Mouse (Mus musculus): Measurements from ENCODE around the gene Wbp11.
A peak's percentile ranks its signal among the peaks of the same experiment; 100 is the strongest.

Wbp11 gene

DNA sequence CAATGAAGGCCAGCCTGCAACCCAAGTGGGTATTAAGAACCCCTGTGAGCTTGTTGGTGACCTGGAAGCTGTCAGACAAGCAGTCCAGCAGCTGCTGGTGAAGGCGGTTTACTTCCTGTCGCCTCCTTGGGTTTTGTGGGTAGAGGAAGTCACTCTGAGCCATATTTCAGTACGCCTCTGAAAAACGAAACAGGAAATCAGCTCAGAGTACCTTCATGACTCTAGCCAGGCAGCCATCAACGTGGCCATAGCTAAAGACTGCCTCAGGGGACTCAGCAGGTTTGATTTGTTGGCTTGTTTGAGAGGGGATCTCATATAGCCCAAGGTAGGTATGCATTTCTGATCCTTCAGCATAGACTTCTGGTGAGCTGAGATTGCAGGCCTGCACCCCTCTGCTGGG is 3.7 kb upstream of the Wbp11 start:
- no peak for DNase-seq

DNA sequence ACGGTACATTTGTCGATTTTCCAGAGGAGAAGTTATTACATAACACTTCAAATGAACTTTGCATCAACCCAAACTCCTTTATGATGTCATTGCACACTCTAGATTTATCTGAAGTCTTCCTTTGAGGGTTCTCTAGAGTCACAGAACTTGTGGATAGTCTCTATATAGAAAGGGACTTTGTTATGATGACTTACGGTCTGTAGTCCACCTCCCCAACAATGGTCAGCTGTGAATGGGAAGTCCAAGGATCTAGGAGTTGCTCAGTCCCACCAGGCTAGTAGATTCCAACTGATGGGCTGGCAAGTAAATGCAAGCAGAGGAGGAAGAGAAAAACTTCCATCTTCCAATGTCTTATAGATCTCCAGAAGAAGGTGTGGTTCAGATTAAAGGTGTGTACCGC is 648 bp upstream of the Wbp11 start:
- DNase-seq: no peak

DNA sequence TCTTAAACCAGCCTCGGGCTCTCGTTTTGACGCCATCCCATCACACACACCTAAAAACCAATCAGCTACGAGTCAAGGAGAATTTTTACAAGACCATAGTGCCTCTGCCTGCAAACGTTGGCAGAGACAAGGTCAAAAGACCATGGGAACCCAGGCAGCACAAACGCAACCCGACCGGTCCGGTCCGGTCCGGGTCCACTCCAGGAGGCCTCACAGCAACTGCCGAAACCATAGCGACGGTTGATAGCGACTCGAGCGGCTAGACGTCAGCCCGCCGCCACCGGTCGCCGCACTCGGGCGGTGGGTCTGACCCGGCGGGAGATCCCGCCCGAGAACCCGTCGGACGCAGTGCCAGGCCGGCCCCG is 535 bp downstream of the Wbp11 start, which contains the start of gene BC049715:
TSS of gene BC049715 (plus strand) at position 111 of the 365 bp plus-strand sequence.
- peak; percentile 19 for DNase-seq

DNA sequence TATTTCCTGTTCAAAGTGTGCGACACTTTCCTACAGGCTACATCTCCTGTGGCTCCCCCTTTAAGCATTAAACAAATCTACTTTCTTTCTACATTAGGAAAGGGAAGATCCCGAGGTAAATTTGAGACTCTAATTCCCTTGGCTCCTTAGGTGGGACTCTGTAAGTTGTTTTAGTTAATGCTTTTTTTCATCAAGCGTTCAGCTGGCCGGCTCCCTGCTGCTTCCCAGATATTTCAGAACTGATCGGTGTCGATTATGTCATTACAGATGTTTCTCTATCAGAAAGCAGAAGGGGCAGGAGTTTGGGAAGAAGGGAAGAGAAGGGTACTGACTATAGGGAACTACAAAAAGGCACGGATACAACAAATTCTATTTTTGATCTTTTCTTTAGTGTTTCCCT is 917 bp downstream of the Wbp11 start:
- DNase-seq: no peak

DNA sequence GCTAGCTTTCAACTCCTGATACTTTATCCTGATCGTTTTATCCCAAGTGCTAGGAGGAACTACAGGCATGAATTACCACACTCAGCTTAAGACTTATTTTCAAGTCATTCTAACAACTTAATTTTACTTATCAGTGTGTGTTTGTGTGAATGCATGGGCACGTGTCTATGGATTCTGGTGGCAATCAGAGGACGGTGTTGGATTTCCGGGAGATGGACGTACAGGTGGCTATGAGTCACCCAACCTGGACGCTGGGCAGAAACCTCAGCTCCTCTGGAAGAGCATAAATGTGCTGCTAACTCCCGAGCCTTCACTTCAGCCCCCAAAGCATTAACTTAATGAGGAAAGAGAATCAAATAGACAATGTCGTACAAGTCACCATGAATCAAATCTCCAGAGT is 3.0 kb downstream of the Wbp11 start:
- no peak for DNase-seq

DNA sequence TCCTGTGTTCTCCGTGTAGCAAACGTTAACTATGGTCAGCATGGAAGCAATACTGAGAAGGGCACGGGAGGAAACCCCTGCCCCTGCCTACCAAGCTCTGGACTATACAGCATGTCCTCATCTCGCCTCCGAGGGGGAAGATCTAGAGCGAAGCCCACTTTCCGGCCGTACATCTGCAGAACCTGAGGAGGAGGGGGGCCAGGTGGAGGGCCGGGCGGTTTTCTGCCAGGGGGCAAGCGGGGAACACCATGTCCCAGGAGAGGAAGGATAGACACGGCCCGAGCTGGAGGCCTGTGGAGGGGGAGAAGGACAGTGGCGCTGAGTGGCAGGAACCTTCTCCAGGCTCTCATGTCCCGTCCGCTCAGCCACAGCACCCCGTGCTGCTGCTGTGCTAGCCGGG is 6.9 kb downstream of the Wbp11 start:
- DNase-seq: no peak

DNA sequence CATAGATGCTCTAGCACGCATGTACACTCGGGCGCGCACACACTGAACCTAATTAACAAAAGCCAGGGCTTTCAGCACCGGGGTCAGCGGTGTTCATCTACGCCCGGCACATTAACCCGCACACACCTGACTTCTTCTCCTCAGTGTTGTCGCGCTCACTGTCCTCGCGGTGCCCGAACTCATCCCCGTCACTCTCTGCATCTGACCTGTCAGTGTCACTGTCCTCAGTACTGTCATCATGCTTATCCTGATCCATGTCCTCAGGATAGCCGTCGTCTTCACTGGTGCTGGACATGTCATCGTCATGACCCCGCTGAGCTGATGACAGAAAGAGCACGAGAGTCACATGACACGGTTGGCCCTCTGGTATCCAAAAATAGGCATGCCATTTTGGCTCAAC is 7.7 kb downstream of the Wbp11 start:
- no peak for DNase-seq

DNA sequence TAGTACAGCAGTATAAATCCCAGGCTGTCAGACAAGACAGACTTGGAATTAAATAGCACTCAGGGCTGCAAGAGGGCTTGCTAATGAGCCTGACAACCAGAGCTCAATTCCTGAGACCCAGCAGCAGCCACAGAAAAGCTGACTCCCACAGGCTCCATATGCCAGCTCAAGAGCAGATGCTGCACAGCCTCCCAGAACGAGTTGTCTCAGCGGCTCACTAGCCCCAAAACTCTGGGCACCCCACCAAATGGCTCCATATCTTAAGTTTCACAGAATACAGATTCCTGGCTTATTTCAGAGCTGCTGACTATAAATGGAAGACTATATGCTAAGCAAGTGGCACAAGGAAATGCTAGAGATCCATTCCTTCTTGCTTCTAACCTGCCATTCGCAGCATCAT is 10.5 kb downstream of the Wbp11 start:
- no peak for DNase-seq

DNA sequence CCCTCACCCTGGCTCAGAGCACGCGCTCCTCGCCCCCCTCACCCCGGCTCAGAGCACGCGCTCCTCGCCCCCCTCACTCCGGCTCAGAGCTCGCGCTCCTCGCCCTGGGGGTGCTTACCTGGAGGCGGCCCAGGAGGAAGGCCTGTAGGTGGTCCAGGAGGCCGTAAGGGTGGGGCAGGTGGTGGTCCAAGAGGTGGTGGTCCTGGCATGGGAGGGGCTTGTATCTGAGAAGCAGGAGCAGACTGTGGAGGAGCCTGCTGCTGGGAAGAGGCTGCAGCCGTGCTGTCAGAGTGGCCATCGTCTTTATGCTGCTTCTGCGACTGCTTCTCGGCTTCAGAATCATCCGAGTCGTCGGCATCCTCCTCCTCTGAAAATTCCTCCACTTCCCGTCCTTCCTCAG is 11.2 kb downstream of the Wbp11 start:
- DNase-seq: no peak

DNA sequence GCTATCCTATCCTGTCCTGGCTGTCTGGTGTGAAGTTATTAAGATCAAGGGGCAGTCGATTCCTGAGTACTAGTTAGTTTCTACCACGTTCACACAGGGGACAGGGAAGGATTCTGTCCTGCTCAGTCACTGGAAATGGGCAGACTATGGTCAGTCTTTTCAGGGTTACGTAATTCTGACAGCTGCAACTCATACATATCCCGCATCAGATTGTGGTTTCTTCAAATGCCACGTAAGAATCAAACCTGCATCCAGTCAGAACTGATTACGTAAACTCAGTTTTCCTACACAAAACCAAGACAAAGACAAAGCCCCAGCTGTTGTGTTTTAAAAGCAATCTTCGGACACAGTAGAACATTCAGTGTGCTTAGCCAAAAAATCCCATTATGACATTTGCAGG is 12.7 kb downstream of the Wbp11 start:
- DNase-seq: no peak

DNA sequence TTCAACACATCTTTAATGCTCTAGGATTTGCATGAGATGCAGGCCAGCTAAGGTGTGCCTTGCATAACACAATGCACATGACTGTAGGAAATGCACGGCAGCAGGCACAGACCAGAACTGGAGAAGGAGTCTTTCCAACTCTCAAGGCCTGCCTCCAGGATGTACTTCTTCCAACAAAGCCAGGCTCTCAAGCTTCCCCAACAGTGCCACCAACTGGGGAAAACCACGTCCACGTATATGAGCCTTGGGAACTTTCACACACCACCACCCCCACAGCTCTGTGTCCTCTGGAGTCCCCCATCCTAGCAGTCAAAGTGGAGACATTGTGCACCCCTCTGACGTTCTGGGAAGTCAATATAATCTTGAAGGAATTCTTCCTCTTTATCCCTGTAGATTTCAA is 14.9 kb downstream of the Wbp11 start:
- peak; percentile 36 for DNase-seq

DNA sequence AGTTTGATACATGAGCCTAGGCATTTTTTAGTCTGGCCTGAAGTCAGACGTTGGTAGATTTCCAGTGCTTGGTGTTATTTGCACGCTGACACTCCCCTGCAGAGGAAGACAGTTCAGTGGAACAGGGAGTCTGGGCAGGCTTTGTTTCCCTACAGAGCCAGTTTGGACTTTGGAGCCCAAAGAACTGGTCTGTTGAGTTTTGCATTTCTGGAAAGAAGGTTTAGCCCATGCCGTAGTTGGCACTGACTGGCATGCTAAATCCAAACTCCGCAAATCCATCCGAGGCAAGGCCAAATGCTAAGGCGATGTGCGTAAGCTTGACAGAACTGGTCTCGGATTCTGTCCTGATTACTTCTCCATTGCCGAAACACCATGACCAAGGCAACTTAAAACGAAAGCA is 16.8 kb downstream of the Wbp11 start:
- DNase-seq: no peak

DNA sequence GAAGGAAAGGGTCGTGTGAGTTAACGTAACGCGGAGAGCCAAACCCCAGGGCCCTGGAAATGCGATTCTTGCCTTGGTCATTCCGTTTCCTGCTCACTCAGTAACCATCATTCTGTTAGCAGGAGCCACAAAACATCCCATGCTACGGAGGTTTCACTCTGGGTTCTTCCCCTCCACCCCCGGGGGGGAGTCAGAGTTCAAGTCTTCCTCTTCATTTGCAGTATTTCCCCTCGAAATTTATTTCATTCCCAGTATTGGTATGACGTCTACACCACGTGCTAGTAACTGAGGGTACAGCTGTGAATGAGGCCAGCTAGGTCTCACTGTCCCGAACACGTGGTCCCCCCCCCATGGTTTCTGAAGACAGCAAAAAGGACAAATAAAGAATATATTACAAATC is 18.4 kb downstream of the Wbp11 start:
- no peak for DNase-seq

DNA sequence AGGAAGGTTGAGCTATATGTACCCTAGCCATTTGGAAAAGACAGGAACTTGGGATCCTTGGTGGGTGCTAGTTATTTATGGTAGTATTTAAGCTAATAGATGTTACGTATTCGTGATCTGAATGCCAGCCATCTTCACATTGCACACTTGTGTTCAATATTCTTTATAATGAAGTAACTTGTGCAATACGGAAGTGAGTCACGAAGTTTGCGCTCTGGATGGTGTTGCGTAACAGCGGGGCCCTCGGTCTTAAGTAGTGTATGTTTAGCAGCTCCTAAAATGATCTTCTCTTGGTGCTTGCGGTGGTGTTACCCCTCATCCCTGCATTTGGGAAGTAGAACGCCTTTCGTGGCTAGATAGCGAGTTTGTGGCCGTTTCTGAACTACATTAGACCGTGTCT is 19.0 kb downstream of the Wbp11 start:
- DNase-seq: peak; percentile 73

DNA sequence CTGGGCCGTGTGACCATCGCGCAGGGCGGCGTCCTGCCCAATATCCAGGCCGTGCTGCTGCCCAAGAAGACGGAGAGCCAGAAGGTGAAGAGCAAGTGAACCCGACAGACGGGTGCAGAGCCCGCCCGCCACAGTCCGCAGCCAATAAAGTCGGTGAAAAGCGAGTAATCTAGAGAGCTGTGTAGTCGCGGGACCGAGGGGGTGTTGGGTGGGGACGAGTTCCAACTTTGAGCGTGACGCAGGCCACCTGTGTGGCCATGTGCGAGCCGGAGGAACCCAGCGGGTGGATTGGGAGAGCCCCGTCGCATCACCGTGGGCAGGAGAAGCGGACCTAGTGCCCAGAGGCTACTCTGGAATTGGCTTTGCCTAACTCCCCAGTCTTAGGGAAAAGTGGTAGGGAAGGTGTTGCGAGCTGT is 19.4 kb downstream of the Wbp11 start:
- DNase-seq: peak; percentile 34

DNA sequence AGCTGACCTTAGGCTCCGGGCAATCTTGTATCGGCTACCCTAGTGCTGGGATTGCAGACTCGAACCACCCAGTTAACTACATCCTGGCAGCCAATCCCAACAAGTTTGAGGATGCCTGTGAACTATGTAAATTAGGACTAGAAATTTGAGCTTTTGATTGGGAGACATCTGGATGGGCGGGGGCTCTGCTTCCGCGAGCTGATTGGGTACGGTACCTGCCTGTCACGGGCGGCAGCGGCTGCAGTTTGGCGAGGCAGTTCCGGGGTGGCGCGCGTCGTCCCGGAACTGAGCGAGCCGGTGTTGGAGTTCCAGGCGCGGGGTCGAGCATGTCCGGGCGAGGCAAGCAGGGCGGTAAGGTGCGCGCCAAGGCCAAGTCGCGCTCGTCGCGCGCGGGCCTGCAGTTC is 20.0 kb downstream of the Wbp11 start, which contains the start of gene H2afj:
TSS of gene H2afj (plus strand) at position 231 of the 404 bp plus-strand sequence.
- DNase-seq: peak; percentile 98

DNA sequence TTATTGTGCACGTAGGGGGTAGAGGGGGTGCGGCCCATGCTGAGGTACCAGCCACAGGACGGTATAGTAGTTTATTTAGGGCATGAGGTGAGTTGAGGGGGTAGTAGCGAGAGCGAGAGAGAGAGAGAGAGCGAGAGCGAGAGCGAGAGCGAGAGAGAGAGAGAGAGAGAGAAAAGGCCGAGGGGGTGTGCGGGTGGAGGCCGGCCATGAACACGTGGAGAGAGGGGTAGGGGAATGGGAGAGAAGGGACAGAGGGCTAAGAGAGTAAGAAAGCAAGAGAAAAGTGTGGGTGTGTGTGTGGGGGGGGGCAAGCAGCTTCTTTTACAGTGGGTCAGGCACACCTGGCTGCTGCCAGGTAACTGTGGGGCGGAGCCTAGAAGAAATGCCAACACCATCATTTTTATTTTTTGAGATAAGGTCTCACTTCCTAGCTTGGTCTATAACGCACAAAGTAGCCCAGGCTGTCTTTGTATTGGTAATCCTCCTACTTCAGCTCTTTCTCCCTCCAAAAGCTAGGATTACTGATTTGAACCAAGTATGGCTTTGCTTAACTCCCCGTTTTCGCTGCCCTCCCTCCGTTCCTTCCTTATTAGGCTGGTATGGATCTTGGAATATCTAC is 20.5 kb downstream of the Wbp11 start:
- DNase-seq: no peak

DNA sequence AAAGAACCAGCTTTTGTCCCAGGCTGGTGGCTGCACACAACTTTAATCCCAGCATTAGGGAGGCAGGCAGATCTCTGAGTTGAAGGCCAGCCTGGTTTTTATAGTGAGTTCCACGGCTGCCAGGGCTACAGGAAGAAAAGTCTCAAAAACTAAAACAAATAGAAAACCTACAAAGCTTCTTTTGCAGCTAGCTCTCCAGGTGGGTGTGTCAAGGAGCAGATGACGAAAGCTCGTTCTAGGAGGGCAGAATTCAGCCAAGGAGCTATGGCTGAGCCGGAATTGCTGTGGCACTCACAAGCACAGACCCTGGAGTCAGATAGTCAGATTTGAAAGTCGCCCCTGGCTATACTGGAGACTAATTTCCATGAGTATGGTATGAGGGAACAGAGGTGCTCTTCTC is 21.2 kb downstream of the Wbp11 start:
- peak; percentile 49 for DNase-seq

DNA sequence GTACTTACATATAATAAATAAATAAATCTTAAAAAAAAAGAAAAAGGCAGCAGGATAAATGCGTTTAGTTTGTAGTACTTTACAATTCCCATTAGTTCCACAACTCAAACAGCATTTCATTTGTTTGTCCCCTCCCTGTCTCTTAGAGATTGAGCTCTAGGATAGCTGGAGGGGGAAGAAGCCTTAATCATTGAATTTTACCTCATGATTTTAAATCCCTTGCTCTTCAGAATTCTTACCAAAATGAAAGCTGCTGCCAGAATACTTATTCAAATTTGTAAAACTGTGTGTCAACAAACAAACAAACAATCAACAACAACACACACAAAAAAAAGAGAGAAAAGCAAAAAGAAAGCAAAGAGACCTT is 22.6 kb downstream of the Wbp11 start:
- no peak for DNase-seq

DNA sequence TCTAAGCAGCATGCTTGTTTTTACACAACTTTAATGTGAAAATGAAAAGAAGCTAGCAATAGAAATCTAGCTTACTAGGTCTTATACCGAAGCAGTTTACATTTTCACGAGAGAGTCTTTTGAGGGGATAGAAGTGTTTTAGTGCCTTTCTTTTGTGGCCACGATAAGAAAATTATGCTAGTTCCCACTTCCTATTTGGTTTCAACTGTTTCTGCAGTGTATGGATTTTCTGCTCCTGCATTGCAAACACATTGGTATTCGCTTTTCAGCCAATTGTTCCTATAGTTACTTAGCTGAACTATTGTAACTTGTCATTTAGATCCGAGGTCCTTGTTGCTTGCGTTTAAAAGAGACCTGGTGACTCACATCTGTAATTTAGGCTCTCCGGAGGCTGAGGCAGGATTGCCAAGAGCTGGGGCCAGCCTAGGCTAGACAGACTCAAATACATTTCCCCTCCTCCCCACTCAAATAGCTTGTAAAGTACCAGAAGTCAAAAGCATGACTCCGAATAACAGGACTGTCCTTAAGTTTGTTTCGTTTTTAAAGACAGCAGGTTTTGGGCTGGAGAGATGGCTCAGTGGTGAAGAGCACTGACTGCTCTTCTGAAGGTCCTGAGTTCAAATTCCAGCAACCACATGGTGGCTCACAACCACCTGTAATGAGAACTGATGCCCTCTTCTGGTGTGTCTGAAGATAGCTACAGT is 23.2 kb downstream of the Wbp11 start:
- no peak for DNase-seq

DNA sequence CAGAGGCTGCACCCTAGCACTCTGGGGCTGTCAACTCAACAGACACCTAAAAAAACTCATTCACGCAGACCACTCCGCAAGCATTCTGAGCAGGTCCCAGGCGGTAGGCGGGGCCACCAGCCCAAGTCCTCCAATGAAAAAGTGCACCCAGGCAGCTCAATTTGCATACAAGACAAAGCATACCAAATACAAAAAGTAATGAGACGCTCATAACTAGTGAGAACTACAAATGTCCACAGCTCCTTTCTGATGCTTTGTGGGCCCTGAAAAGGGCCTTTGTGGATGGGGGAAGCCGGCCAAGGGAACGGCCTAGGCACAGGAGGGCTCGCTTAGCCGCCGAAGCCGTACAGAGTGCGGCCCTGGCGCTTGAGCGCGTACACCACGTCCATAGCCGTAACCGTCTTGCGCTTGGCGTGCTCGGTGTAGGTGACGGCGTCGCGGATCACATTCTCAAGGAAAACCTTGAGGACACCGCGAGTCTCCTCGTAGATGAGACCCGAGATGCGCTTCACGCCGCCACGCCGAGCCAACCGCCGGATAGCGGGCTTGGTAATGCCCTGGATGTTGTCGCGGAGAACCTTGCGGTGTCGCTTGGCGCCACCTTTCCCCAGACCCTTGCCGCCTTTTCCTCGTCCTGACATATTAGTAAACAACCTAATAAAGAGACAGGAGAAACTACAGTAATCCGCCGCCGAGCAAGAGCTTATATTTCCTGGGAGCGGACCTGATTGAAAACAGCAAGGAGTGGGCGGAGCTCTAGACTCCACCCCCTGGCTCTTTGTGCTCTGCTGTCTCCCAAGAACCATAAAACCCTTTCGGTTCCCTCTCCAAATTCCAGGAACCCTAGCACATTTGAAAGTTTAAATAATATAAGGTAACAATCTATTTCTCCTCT is 24.0 kb downstream of the Wbp11 start, which contains the start of gene Hist4h4:
TSS of gene Hist4h4 (minus strand) at position 677 of the 895 bp plus-strand sequence.
- peak; percentile 98 for DNase-seq

DNA sequence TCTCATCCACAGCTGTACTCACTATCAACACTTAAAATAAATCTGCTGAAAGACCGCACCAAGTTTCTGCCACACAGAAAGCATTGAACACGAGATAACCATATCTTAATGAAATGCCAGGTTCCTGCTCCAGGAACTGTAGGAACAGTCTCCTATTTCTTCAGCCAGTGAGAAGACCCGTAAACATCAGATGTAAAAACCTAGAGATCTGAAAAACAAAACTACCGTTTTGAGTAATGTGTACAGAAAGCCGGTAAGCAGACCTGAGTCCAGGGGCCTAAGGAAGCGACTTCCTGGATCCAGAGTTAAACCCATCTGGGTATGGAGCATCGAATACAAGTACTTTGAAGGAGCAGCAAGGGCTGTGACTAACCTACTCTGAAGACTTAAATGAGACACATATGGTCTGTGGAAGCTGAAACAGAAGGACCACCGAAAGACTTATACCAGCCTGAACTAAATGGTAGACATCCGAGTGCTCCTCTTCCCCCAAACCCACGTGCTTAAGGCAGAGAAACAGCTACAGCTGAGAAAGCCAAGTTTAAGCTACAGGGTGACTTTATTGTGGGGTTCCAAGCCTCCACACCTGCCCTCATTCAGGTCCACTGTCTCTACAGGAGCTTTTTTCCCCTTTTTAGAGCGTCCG is 24.8 kb downstream of the Wbp11 start:
- no peak for DNase-seq

DNA sequence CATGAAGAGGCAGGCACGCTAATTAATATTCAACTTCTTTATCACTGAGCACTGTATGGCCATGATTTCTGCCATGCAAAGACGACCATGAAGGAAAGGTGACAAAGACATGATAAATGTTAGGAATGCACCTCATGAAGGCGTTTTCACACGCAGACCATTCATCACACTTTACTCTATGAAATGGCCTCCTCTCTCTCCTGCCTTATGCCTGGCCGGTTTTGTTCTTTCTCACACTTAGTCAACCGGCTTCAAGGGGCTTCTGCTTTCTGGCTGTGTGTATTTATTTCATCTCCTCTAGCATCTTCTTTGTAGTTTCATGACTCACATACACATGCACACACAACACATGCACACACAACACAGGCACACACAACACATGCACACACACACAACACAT is 26.8 kb downstream of the Wbp11 start:
- DNase-seq: no peak
